21 mouse cellular contexts compared by ENCODE assay signal in genomic region chr15:7617954-7618353, GRCm38 (mm10).
"Had no signal": no experiment of that assay in that cellular context is flagged by ENCODE, and none has a peak within 500 bp of the region (broad histone marks: within the 10 kb centered on the region; RNA-seq: fewer than 3 reads in every experiment).

No protein-coding gene starts in this region.

- H3K4me2 ChIP-seq: liver, embryonic 13.5 days; liver, embryonic 15.5 days; lung, embryonic 15.5 days; midbrain, embryonic 12.5 days; neural tube, embryonic 13.5 days; neural tube, embryonic 15.5 days had no signal

- H3K27ac ChIP-seq: liver, embryonic 13.5 days; liver, embryonic 15.5 days; lung, embryonic 15.5 days; midbrain, embryonic 10.5 days; midbrain, embryonic 12.5 days; neural tube, embryonic 13.5 days; neural tube, embryonic 15.5 days had no signal

- H3K9me3 ChIP-seq: liver, embryonic 13.5 days; liver, embryonic 15.5 days; lung, embryonic 15.5 days; midbrain, embryonic 10.5 days; midbrain, embryonic 12.5 days; neural tube, embryonic 13.5 days; neural tube, embryonic 15.5 days had no signal

- H3K9ac ChIP-seq: liver, embryonic 13.5 days; liver, embryonic 15.5 days; liver, postnatal 0 days; lung, embryonic 15.5 days; midbrain, embryonic 12.5 days; neural tube, embryonic 13.5 days; neural tube, embryonic 15.5 days had no signal

- H3K4me1 ChIP-seq: liver, embryonic 13.5 days; liver, embryonic 15.5 days; lung, embryonic 15.5 days; neural tube, embryonic 13.5 days; neural tube, embryonic 15.5 days had no signal

- H3K36me3 ChIP-seq: liver, embryonic 13.5 days; liver, embryonic 15.5 days; lung, embryonic 15.5 days; midbrain, embryonic 10.5 days; midbrain, embryonic 12.5 days; neural tube, embryonic 13.5 days; neural tube, embryonic 15.5 days had no signal

- ATAC-seq: liver, postnatal 0 days; lung, postnatal 0 days; midbrain, embryonic 16.5 days had no signal

- DNase-seq: liver, embryonic 13.5 days; liver, postnatal 0 days; lung, adult 2 months; lung, postnatal 4 days; midbrain, embryonic 14.5 days; right cerebral cortex, adult 18-20 months; right cerebral cortex, postnatal 25 days; right cerebral cortex, postnatal 4 days; spleen, adult 18-20 months; thymus, adult 18-20 months; thymus, postnatal 25 days; thymus, postnatal 4 days had no signal

- H3K4me3 ChIP-seq: liver, embryonic 13.5 days; liver, embryonic 15.5 days; lung, embryonic 15.5 days; midbrain, embryonic 10.5 days; midbrain, embryonic 12.5 days; myocyte; neural tube, embryonic 13.5 days; neural tube, embryonic 15.5 days had no signal

- H3K27me3 ChIP-seq: liver, embryonic 13.5 days; liver, embryonic 15.5 days; lung, embryonic 15.5 days; midbrain, embryonic 12.5 days; neural tube, embryonic 13.5 days; neural tube, embryonic 15.5 days had no signal
